Mouse (Mus musculus) heart, postnatal 0 days (tissue): ENCODE measurements around the gene Fam173a. TPM values are rescaled to one million over a fixed set of nuclear protein-coding genes. Genes with fewer than 3 reads are reported as not detected.
A peak's percentile ranks its signal among the peaks of the same experiment; 100 is the strongest.
"Not testable (repeated sequence)": the region's sequence is repeated elsewhere in the genome, so short reads cannot be mapped to it uniquely, and the experiment has no call there.

Experiments used
- ATAC-seq: fragments of 200-750 bp; cut with Nextera tagmentation; 2 replicates; pipeline ENCODE4 v1.8.0; 2017; ENCODE audit warnings: low read depth, moderate number of reproducible peaks, moderate library complexity; ENCODE audit not compliant: insufficient read depth
- DNase-seq: peaks from one replicate; pipeline ENCODE4 v3.0.0-alpha.2; 2016; ENCODE audit warnings: low spot score
- H3K27ac ChIP-seq: fragments of 300-500 bp; sonication (generic); 2 replicates; pipeline ENCODE4 v1.5.1; 2014; ENCODE audit warnings: low read depth, mild to moderate bottlenecking
- H3K27me3 ChIP-seq: fragments of 300-500 bp; sonication (generic); 2 replicates; pipeline ENCODE4 v1.6.1; 2014; ENCODE audit warnings: low read length, mixed read lengths; ENCODE audit not compliant: control insufficient read depth, insufficient read depth
- H3K36me3 ChIP-seq: fragments of 300-500 bp; sonication (generic); replicated peaks from 2 replicates; pipeline ENCODE4 v1.6.1; 2014; ENCODE audit warnings: low read length, mixed read lengths; ENCODE audit not compliant: control insufficient read depth, insufficient read depth
- H3K4me1 ChIP-seq: fragments of 300-500 bp; sonication (generic); 2 replicates; pipeline ENCODE4 v1.6.1; 2014; ENCODE audit warnings: antibody characterized with exemption; ENCODE audit not compliant: control insufficient read depth, insufficient read depth
- H3K4me2 ChIP-seq: fragments of 300-500 bp; sonication (generic); 2 replicates; pipeline ENCODE4 v1.6.1; 2014; ENCODE audit warnings: low read depth, mild to moderate bottlenecking, low read length, moderate library complexity
- H3K4me3 ChIP-seq: fragments of 300-500 bp; sonication (generic); 2 replicates; pipeline ENCODE4 v1.5.1; 2014; ENCODE audit warnings: low read depth, low read length
- H3K9ac ChIP-seq: fragments of 300-500 bp; sonication (generic); replicated peaks from 2 replicates; pipeline ENCODE4 v1.6.1; 2014; ENCODE audit warnings: low read depth, low read length, mixed read lengths
- H3K9me3 ChIP-seq: fragments of 300-500 bp; sonication (generic); replicated peaks from 2 replicates; pipeline ENCODE4 v1.6.1; 2016; ENCODE audit warnings: low read length; ENCODE audit not compliant: control insufficient read depth
- CTCF ChIP-seq: IDR thresholded peaks from 2 replicates; pipeline ENCODE4 v1.5.1; 2016; ENCODE audit warnings: antibody characterized with exemption, control low read depth, low read depth
- EP300 ChIP-seq: IDR thresholded peaks from 2 replicates; pipeline ENCODE4 v1.6.1; 2016; ENCODE audit warnings: antibody characterized with exemption, low read depth
- WGBS: fragments of 180-500 bp; shearing (Covaris S2); extraction: QIAGEN DNeasy Blood & Tissue Kit; methylation state at CpG from one replicate; pipeline ENCODE4 v1.1.7; 2014; 5-methylcytosine and 5-hydroxymethylcytosine counted together
- polyA plus RNA-seq: library from polyadenylated mRNA; unstranded; fragments of >200 nt; fragmentation: Nextera tagmentation; extraction: Ambion mirVana; gene quantifications from 2 replicates; pipeline ENCODE4 v1.2.1, GENCODE M21; 2015
- total RNA-seq: library from RNA; depleted of rRNA; stranded (reverse); fragments of >200 nt; gene quantifications from 2 replicates; pipeline ENCODE4 v1.2.3, GENCODE M21; 2014; ENCODE audit warnings: low replicate concordance

Gene Fam173a
- total and polyA plus RNA-seq, 2 experiments from 2014 or later, result 32.5 to 55.6 TPM

DNA sequence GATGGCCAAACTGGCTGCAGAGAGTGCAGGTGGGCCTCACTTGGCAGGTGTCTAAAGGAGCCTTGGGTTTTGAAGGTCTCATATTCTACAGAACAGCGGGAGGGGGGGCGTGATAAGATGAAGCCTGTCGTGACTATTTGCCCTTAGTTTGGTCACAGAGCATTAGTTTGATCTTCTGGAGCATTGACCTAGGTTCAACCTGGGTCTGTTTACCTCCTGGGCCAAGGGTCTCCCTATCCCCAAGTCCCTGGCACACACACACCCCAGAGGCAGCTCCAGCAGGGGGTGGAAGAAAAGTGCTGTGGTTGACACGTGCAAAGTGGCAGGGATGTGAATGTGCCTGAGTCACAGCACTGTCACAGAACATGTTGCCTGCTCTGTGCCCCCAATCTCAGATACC, 18.2 kb upstream of the Fam173a start:
- 65% methylated on average over 4 of the region's 4 CpGs for WGBS
- ATAC-seq (no peak), DNase-seq (no peak)
- H3K4me2 ChIP-seq, result no peak overlapping the region
- H3K9ac ChIP-seq, result no peak overlapping the region
- H3K27me3 ChIP-seq, result peaks cover 66% of the 10 kb centered on the region
- TF ChIP-seq EP300, result no peak
- TF ChIP-seq CTCF, result no peak
- H3K27ac ChIP-seq, result no peak overlapping the region
- H3K36me3 ChIP-seq, result no peaks in the 10 kb centered on the region
- H3K9me3 ChIP-seq, result no peaks in the 10 kb centered on the region
- H3K4me1 ChIP-seq, result peaks cover 6% of the 10 kb centered on the region; the same call in 1 of the 2 replicates
- no peak overlapping the region for H3K4me3 ChIP-seq

DNA sequence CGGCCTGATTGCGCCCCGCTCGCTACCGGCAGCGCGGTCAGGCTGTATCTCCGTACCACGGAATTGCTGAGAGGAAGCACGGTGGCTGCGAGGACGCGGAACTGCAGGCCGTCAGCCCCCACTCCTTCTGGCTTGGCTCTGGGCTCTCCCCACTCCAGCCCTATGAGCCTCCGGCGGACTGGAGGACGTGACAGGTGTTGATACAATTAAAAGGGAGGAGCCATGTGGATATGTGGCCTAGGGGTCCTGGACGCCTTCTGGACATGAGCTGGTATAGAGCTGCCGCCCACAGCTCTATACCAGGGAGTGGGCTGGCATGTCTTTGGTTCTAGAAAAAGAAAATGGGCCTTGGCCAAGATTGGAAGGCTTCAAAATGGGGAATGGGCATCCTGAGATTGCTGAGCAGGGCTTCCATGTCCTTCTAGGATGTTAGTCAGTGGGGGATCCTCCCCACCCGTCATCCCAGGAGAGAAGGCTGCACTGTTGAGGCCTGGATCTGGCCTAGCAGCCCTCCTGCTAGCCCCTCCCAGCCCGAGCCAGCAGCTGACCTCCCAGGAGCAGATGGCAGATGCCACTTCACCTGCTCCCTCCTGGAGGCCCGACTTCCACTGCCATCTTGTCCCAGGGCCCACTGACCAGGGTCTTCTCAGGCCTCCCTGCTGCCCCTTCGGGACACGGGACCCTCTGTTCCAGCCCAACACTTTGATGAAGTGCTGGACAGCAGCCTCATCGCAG, 17.1 kb upstream of the Fam173a start:
- Histone ChIP-seq H3K9me3 (no peaks in the 10 kb centered on the region), H3K27ac (no peak overlapping the region), H3K36me3 (no peaks in the 10 kb centered on the region), H3K4me3 (peak overlapping the region; percentile 57), H3K4me1 (peaks cover 6% of the 10 kb centered on the region; the same call in 1 of the 2 replicates), H3K4me2 (peak overlapping the region; percentile 89), H3K27me3 (peaks cover 60% of the 10 kb centered on the region), H3K9ac (0 out of 2 replicates have a peak overlapping the region, but pooled peaks have one; percentile 19)
- DNase-seq, result no peak
- 14% methylated on average over 25 of the region's 25 CpGs for WGBS
- TF ChIP-seq EP300 (no peak), CTCF (no peak)
- no peak for ATAC-seq

DNA sequence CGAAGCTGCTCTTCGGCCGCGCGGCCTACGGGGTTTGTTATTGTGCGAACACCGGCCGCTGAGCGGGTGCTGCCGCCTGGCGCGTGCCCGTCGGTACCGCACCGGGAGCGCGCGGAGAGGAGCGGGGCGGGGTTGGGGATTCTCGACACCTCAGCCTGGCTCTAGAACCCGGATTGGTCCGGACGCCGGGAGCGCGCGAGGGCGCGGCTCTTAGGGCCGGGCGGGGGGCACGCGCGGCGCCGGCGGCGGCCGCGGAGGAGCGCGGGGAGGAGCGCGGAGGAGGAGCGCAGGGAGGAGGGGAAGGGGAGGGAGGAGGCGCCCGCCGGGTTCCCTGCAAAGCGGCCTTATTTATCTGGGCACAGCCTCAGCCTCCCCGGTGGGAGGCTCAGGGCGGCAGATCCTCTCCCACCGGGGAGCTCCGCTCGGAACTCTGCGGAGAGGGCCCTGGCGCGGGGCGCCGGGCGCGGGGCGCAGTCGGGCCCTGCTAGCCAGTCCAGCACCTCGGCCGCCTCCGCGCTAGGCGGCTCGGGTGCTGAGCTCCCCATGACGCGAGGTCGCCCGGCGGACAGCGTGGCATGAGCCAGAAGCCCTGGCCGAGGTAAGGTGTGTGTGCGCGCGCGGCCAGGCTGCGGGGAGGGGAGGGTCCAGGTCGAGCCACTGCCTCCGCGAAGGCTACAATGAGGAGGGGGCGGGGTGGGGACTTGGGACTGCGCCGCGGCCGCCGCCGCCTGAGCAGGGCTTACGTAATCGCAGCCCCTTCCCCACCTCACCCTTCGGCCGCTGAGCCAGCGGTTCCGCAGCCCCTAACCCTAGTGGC, 16.3 kb upstream of the Fam173a start, which contains the start of gene Fbxl16:
Gene Fbxl16 (plus strand): TSS at position 297 of the 817 bp plus-strand sequence.
- Histone ChIP-seq H3K4me2 (peak within 1 kb of the TSS; percentile 89), H3K9ac (peak within 1 kb of the TSS; percentile 32), H3K36me3 (no peaks in the 10 kb centered on the region), H3K4me1 (peaks cover 6% of the 10 kb centered on the region; the same call in 1 of the 2 replicates), H3K4me3 (peak within 1 kb of the TSS; percentile 57), H3K27ac (no peak within 1 kb of the TSS), H3K27me3 (peaks cover 59% of the 10 kb centered on the region), H3K9me3 (no peaks in the 10 kb centered on the region)
- TF ChIP-seq CTCF (0 out of 2 replicates have a peak, but pooled peaks have one; percentile 7), EP300 (no peak)
- under 1% methylated on average over 75 of the region's 100 CpGs for WGBS
- peak; percentile 52 for ATAC-seq
- no peak for DNase-seq

DNA sequence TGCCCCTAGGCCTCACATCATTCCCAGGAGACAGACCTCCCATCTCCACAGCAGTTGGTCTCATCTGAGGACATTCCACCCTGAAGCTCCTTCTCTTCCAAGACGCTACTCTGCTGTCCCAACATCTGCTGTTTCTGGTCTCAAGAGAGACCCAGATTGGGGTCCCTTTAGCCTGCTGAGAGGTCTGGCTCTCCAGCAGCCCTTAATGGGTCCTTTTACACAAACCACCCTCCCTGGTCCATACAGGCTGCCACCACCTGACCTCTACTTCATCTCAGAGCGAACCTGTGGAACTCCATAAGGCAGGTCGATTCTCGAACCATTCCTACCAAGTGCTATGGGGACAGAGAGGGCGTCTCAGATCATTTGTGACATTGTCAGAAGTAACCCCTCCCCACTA, 15.3 kb upstream of the Fam173a start:
- Histone ChIP-seq H3K36me3 (no peaks in the 10 kb centered on the region), H3K4me1 (peaks cover 6% of the 10 kb centered on the region; the same call in 1 of the 2 replicates), H3K27ac (no peak overlapping the region), H3K9me3 (no peaks in the 10 kb centered on the region), H3K27me3 (peaks cover 54% of the 10 kb centered on the region), H3K9ac (no peak overlapping the region), H3K4me3 (no peak overlapping the region), H3K4me2 (no peak overlapping the region)
- TF ChIP-seq EP300 (no peak), CTCF (no peak)
- 39% methylated on average over 5 of the region's 5 CpGs for WGBS
- ATAC-seq, result no peak
- DNase-seq, result no peak

DNA sequence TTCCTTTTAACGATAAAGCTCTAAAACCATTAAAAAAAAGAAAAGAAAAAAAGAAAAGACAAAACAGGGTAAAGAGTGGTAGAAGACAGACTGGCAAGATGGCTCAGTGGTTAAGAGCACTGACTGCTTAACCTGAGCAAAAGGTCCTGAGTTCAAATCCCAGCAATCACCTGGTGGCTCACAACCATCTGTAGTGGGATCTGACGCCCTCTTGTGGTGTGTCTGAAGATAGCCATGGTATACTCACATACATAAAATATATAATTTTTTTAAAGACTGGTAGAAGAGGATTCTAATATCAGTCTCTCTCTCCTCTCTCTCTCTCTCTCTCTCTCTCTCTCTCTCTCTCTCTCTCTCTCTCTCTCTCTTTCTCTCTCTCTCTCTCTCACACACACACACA, 14.8 kb upstream of the Fam173a start:
- peaks cover 48% of the 10 kb centered on the region for H3K27me3 ChIP-seq
- not testable (repeated sequence) for H3K9me3 ChIP-seq, H3K36me3 ChIP-seq, H3K4me2 ChIP-seq, H3K4me3 ChIP-seq, H3K9ac ChIP-seq, H3K27ac ChIP-seq, DNase-seq, ATAC-seq, H3K4me1 ChIP-seq
- WGBS, result 48% methylated on average over 2 of the region's 2 CpGs
